Mouse (Mus musculus): ENCODE results near the gene Cdkl1. TPM values are rescaled to one million over a fixed set of nuclear protein-coding genes. Genes with fewer than 3 reads are reported as not detected.

Cdkl1 gene
- polyA plus RNA-seq (2012; rRNA removed) = 20.1 and 24.2 TPM in 2 replicates

DNA sequence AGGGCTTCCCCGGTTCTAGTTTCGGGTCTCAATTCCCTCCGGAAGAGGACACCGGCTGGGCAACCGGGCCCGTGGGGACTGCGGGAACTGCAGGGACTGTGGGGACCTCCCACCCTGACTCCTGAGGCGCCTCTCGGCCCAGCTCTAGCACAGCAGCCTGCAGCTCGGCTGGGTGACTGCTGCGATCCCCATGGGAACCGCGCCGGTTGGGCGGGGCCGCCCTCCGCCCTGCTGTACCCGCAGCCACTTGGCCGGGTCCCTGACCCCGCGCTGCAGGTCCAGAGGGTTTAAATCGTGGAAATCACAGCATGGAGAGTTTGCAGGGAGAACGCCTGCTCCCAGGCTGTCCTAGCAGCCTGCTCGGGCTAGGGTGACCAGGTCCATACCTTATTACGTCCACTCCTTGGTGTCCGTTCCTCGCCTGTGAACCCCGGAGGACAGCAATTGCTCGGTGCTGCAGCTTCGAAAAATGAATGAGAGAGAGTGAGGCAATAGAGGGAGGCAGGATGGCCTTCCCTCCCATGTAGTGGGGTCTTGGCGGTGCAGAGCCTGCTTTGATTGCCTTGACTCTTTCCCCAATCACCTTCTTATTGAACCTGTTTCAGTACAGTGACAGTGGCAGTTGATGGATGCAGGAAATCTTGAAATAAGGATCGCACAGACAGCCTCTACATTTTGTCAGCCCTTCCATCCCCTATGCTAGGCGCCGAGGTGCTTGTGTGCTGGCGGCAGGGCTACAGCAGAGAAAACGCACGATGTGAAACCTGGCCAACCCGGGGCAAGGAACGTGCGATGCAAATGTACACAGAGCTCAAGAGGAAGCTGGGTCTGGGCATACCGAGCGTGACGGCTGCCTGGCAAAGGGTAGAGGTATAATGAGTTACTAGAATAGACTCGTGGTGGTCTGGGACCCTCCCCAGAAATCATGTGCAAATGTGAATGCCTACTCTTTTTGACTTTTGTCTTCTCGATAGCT, at the start of gene Cdkl1:
Gene Cdkl1, minus strand, starts transcription at position 738 of the 976 bp plus-strand sequence.
- H3K27me3 ChIP-seq (ENCODE audit: control insufficient read depth, insufficient read depth, low read length) = no peaks in the 10 kb centered on the region
- DNase-seq = peak; percentile 74 to 81
- peak; percentile 44; the same call in 1 of the 2 replicates for TF ChIP-seq POLR2A (IDR thresholded peaks at IDR 0.05; ENCODE audit: borderline replicate concordance, insufficient read depth, low read length)
- no peak for TF ChIP-seq CTCF (IDR thresholded peaks at IDR 0.05; ENCODE audit: borderline replicate concordance, insufficient read depth, low read depth, low read length)
- H3K27ac ChIP-seq (ENCODE audit: insufficient read depth, low read length) = peak within 1 kb of the TSS; percentile 69
- H3K4me3 ChIP-seq (replicated peaks; ENCODE audit: insufficient read depth, low read depth, low read length) = peak within 1 kb of the TSS; percentile 73
- H3K4me1 ChIP-seq (ENCODE audit: control insufficient read depth, insufficient read depth, low read length) = no peaks in the 10 kb centered on the region
- WGBS = under 1% methylated on average over 45 of the region's 45 CpGs

DNA sequence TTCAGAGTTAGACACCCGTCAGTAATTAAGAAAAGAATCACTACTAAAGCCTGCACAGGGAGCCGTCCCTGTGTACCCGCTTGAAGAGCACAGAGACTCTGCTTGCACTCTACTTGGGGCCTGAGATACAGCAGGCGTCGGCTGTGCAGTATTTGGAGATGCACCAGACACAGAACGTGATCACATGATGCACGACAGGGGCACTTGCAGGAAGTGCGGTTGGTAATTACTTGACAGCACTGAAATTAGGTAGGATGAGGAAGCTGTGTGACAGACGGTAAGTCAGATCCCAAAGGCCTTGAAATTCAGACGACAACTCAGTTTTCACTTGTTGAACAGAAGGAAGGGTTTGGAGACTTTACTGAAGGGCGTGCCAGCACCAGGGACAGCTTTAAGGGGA, 47.3 kb upstream of the Cdkl1 start:
- no peak for TF ChIP-seq CTCF (IDR thresholded peaks at IDR 0.05; ENCODE audit: borderline replicate concordance, insufficient read depth, low read depth, low read length)
- TF ChIP-seq POLR2A (IDR thresholded peaks at IDR 0.05; ENCODE audit: borderline replicate concordance, insufficient read depth, low read length) = no peak
- Histone ChIP-seq H3K4me1 (ENCODE audit: control insufficient read depth, insufficient read depth, low read length) (no peaks in the 10 kb centered on the region), H3K27ac (ENCODE audit: insufficient read depth, low read length) (no peak overlapping the region), H3K27me3 (ENCODE audit: control insufficient read depth, insufficient read depth, low read length) (no peaks in the 10 kb centered on the region), H3K4me3 (replicated peaks; ENCODE audit: insufficient read depth, low read depth, low read length) (no peak overlapping the region)
- DNase-seq = no peak
- WGBS = 71% methylated on average over 11 of the region's 11 CpGs

DNA sequence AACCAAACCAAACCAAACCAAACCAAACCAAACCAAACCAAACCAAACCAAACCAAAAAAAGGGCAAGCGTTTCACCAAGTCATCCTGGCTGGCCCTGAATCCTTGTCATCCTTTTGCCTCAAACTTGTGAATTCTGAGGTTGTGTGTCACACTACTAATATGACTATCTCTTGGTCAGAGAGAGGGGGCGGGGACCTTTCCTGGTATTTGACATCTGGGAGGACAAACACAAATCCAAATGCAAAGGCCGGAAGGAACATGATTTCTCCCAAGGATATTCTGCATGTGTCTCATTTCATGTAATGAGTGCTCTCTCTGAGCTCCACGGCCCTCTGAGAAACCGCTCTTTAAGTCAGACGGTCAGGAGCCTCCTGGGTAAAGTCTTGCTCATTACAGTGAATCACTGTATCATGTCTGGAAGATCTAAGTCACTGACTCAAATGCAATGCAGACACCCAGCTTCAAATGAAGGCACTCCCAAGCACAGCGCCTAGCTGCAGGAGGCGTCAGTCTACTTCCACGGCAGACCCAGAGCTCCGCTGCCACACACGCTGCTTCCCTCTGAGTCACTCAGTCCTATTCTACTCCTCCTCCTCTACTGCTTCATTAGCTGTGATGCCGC, 43.0 kb upstream of the Cdkl1 start:
- Histone ChIP-seq H3K27ac (ENCODE audit: insufficient read depth, low read length) (no peak overlapping the region), H3K4me1 (ENCODE audit: control insufficient read depth, insufficient read depth, low read length) (no peaks in the 10 kb centered on the region), H3K27me3 (ENCODE audit: control insufficient read depth, insufficient read depth, low read length) (no peaks in the 10 kb centered on the region), H3K4me3 (replicated peaks; ENCODE audit: insufficient read depth, low read depth, low read length) (no peak overlapping the region)
- WGBS = 79% methylated on average over 12 of the region's 12 CpGs
- DNase-seq = no peak
- no peak for TF ChIP-seq POLR2A (IDR thresholded peaks at IDR 0.05; ENCODE audit: borderline replicate concordance, insufficient read depth, low read length)
- TF ChIP-seq CTCF (IDR thresholded peaks at IDR 0.05; ENCODE audit: borderline replicate concordance, insufficient read depth, low read depth, low read length) = no peak

DNA sequence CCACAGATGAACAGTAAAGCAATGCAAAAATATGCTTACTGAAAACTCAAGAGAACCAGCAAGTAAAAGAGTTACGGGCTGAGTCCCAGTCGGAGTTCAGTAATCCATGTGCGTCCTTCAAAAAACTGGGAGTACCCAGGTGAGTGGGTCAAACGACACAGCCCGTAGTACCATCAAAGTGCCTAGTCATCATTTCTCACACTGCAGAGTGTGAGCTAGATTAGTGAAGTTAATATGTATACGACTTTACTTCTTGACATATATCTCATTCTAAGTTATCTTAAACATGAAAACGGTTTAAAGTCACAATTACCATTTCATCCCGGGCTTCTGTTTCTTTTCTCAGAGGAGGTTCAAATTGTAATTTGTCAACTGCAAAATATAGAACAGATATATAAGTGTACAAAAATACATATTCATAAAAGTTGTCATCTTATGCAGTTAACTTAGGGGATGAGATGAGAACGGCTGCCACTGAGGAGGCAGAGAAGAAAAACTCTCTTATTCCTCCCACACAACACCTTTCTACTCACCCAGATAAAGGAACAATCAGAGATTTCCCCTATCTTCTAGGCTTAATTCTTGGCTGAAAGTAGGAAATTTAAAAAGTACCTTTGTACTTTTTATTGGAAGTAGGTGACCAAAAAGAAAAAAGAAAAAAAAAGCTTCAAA, 40.3 kb upstream of the Cdkl1 start:
- no peaks in the 10 kb centered on the region for H3K4me1 ChIP-seq (ENCODE audit: control insufficient read depth, insufficient read depth, low read length)
- TF ChIP-seq CTCF (IDR thresholded peaks at IDR 0.05; ENCODE audit: borderline replicate concordance, insufficient read depth, low read depth, low read length) (no peak), POLR2A (IDR thresholded peaks at IDR 0.05; ENCODE audit: borderline replicate concordance, insufficient read depth, low read length) (no peak)
- H3K27me3 ChIP-seq (ENCODE audit: control insufficient read depth, insufficient read depth, low read length) = no peaks in the 10 kb centered on the region
- H3K27ac ChIP-seq (ENCODE audit: insufficient read depth, low read length) = no peak overlapping the region
- 93% methylated on average over 9 of the region's 9 CpGs for WGBS
- H3K4me3 ChIP-seq (replicated peaks; ENCODE audit: insufficient read depth, low read depth, low read length) = no peak overlapping the region
- DNase-seq = no peak

DNA sequence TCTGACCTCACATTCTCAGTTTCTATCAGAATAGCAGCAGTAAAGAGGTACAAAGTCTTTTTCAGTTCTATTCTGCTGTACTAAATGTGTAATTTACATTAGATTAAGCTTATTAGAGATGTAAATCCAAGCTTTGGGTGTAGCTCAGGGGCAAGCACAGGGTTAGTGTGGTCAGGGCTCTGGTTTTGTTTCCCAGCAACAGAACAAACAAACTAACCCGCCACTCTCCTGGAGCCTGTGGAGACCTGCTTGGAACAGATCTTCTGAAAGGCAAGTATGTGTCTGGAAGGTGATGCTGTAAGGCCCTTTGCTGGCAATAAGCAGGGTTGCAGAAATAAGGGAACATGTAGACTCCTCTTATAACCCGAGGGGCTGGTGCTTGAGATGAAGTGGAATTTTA, 37.1 kb upstream of the Cdkl1 start:
- TF ChIP-seq POLR2A (IDR thresholded peaks at IDR 0.05; ENCODE audit: borderline replicate concordance, insufficient read depth, low read length) = no peak
- no peak for TF ChIP-seq CTCF (IDR thresholded peaks at IDR 0.05; ENCODE audit: borderline replicate concordance, insufficient read depth, low read depth, low read length)
- DNase-seq = no peak
- WGBS = 63% methylated on average over 2 of the region's 2 CpGs

DNA sequence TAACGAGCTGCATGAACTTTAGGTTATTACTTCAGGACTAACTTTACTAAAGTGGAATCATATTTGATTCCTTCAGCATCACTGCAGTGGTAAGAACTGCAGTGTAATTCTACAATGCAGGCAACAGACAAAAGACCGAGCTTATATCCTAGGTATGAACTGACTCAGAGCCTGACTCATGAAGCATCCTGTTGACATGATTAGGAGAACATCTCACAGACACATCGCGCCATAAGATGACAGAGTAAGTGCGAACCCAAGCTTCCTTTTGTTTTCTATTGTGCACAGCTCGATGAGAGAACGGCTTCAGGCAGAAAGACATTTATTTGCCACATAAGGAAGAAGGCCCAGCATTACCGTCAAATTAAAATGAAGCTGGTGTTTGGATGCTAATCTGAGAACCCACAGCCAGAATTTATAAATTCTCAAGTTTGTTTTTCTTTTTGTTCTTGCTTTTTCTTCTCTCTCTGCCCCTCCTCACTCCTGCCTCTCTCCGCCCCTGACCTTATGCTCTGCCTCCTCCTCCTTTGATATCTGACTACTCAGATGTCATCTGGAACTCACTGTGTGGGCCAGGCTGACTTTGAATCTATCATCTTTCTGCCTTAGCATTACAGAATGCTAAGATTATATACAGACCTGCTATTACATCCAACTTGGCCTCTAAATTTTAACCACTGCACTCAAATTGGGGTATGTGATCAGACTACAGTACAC, 34.0 kb upstream of the Cdkl1 start:
- DNase-seq = no peak
- no peak for TF ChIP-seq POLR2A (IDR thresholded peaks at IDR 0.05; ENCODE audit: borderline replicate concordance, insufficient read depth, low read length)
- H3K4me3 ChIP-seq (replicated peaks; ENCODE audit: insufficient read depth, low read depth, low read length) = no peak overlapping the region
- H3K4me1 ChIP-seq (ENCODE audit: control insufficient read depth, insufficient read depth, low read length) = no peaks in the 10 kb centered on the region
- no peaks in the 10 kb centered on the region for H3K27me3 ChIP-seq (ENCODE audit: control insufficient read depth, insufficient read depth, low read length)
- 91% methylated on average over 9 of the region's 9 CpGs for WGBS
- H3K27ac ChIP-seq (ENCODE audit: insufficient read depth, low read length) = no peak overlapping the region

More for the DNA sequence above, 37.1 kb upstream of the Cdkl1 start:
- Histone ChIP-seq H3K4me1 (ENCODE audit: control insufficient read depth, insufficient read depth, low read length) (no peaks in the 10 kb centered on the region), H3K4me3 (replicated peaks; ENCODE audit: insufficient read depth, low read depth, low read length) (no peak overlapping the region), H3K27ac (ENCODE audit: insufficient read depth, low read length) (no peak overlapping the region), H3K27me3 (ENCODE audit: control insufficient read depth, insufficient read depth, low read length) (no peaks in the 10 kb centered on the region)

DNA sequence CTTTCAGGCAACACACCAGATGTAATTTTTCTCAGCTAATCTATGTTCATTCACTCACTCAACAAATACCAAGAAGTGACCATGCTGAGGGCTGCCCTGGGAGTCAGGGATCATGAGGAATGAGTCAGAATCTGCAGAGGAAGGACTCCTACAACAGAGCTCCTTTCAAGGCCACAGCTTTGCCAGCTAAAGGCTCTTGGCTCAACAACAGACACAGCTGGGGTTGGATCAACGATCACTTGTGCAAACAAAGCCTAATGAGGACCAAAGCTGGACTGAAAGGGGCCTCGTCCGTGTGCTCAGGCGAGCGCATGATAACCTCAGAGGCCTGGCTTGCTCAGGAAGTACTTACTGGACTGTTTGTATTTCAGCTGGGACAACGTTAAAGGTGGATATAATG, 23.2 kb upstream of the Cdkl1 start:
- no peak overlapping the region for H3K4me3 ChIP-seq (replicated peaks; ENCODE audit: insufficient read depth, low read depth, low read length)
- no peak for DNase-seq
- peak overlapping the region; percentile 80 for H3K27ac ChIP-seq (ENCODE audit: insufficient read depth, low read length)
- no peak for TF ChIP-seq POLR2A (IDR thresholded peaks at IDR 0.05; ENCODE audit: borderline replicate concordance, insufficient read depth, low read length)
- no peak for TF ChIP-seq CTCF (IDR thresholded peaks at IDR 0.05; ENCODE audit: borderline replicate concordance, insufficient read depth, low read depth, low read length)
- 36% methylated on average over 6 of the region's 6 CpGs for WGBS
- H3K4me1 ChIP-seq (ENCODE audit: control insufficient read depth, insufficient read depth, low read length) = peaks cover 17% of the 10 kb centered on the region
- H3K27me3 ChIP-seq (ENCODE audit: control insufficient read depth, insufficient read depth, low read length) = no peaks in the 10 kb centered on the region

Measured in cerebellum, adult 2 months (tissue).